Mouse (Mus musculus) myocyte (in vitro differentiated cells): Measurements from ENCODE around the gene Car2. TPM values are rescaled to one million over a fixed set of nuclear protein-coding genes. Genes with fewer than 3 reads are reported as not detected.
A peak's percentile ranks its signal among the peaks of the same experiment; 100 is the strongest.

ENCODE experiments used
- H3K27me3 ChIP-seq: one replicate; pipeline ENCODE4 v1.6.1; 2011; ENCODE audit not compliant: control insufficient read depth, insufficient read depth, insufficient read length
- H3K36me3 ChIP-seq: one replicate; pipeline ENCODE4 v1.6.1; 2011; ENCODE audit not compliant: control insufficient read depth, insufficient read depth
- H3K4me2 ChIP-seq: one replicate; pipeline ENCODE4 v1.6.1; 2011; ENCODE audit warnings: low read depth, control low read depth
- H3K4me3 ChIP-seq: one replicate; pipeline ENCODE4 v1.5.1; 2011; ENCODE audit warnings: mild to moderate bottlenecking, control low read depth, moderate library complexity
- H3K79me2 ChIP-seq: one replicate; pipeline ENCODE4 v1.6.1; 2011; ENCODE audit not compliant: control insufficient read depth, insufficient read depth
- H3ac ChIP-seq: one replicate; pipeline ENCODE4 v1.6.1; 2011; ENCODE audit not compliant: control insufficient read depth, insufficient read length
- CEBPB ChIP-seq: IDR thresholded peaks from 2 replicates; pipeline ENCODE4 v1.6.1; 2011; ENCODE audit warnings: mild to moderate bottlenecking, moderate library complexity; ENCODE audit not compliant: poor library complexity, insufficient read depth, severe bottlenecking
- E2F4 ChIP-seq: IDR thresholded peaks from one replicate; pipeline ENCODE4 v1.6.1; 2011; ENCODE audit warnings: mild to moderate bottlenecking, control low read depth, moderate library complexity; ENCODE audit not compliant: insufficient read depth
- MAX ChIP-seq: IDR thresholded peaks from one replicate; pipeline ENCODE4 v1.6.1; 2011; ENCODE audit warnings: low read depth, mild to moderate bottlenecking, control low read depth
- MYOD1 ChIP-seq, 3 experiments: IDR thresholded peaks; one replicate each; pipeline ENCODE4 v1.6.1; 2011; ENCODE audit warnings: control low read depth in 2 of 3, low read depth in 2 of 3, mild to moderate bottlenecking in 2 of 3, moderate library complexity in 1 of 3; ENCODE audit not compliant: insufficient read length in 2 of 3, control insufficient read depth in 1 of 3
- MYOG ChIP-seq, 3 experiments: IDR thresholded peaks; one replicate each; pipeline ENCODE4 v1.6.1; 2011; ENCODE audit warnings: control low read depth in 2 of 3, low read depth in 2 of 3, mild to moderate bottlenecking in 2 of 3; ENCODE audit not compliant: insufficient read length in 2 of 3, control insufficient read depth in 1 of 3, insufficient read depth in 1 of 3
- POLR2A ChIP-seq: IDR thresholded peaks from one replicate; pipeline ENCODE4 v1.6.1; 2011; ENCODE audit warnings: low read depth, mild to moderate bottlenecking, control low read depth, moderate library complexity; ENCODE audit not compliant: insufficient read length
- POLR2AphosphoS2 ChIP-seq: IDR thresholded peaks from one replicate; pipeline ENCODE4 v1.6.1; 2011; ENCODE audit warnings: low read depth, control low read depth; ENCODE audit not compliant: insufficient read length
- REST ChIP-seq: IDR thresholded peaks from one replicate; pipeline ENCODE4 v1.6.1; 2011; ENCODE audit warnings: mild to moderate bottlenecking, control low read depth, moderate library complexity; ENCODE audit not compliant: insufficient read depth, insufficient read length
- SRF ChIP-seq: IDR thresholded peaks from one replicate; pipeline ENCODE4 v1.6.1; 2011; ENCODE audit warnings: low read depth; ENCODE audit not compliant: control insufficient read depth, insufficient read length
- TCF12 ChIP-seq: IDR thresholded peaks from one replicate; pipeline ENCODE4 v1.6.1; 2011; ENCODE audit warnings: mild to moderate bottlenecking, control low read depth; ENCODE audit not compliant: poor library complexity, insufficient read depth, severe bottlenecking
- TCF3 ChIP-seq: IDR thresholded peaks from one replicate; pipeline ENCODE4 v1.6.1; 2011; ENCODE audit warnings: low read depth, control low read depth; ENCODE audit not compliant: insufficient read length
- USF1 ChIP-seq: IDR thresholded peaks from one replicate; pipeline ENCODE4 v1.6.1; 2011; ENCODE audit warnings: low read depth, mild to moderate bottlenecking, control low read depth, moderate library complexity
- polyA plus RNA-seq: library from polyadenylated mRNA; unstranded; fragments of >200 nt; fragmentation: generic; extraction: Trizol; gene quantifications from one replicate; pipeline ENCODE4 v1.2.1, GENCODE M21; 2012; ENCODE audit warnings: missing spikeins

The Car2 gene
- polyA plus RNA-seq, 1 experiment, result 5.6 TPM

DNA sequence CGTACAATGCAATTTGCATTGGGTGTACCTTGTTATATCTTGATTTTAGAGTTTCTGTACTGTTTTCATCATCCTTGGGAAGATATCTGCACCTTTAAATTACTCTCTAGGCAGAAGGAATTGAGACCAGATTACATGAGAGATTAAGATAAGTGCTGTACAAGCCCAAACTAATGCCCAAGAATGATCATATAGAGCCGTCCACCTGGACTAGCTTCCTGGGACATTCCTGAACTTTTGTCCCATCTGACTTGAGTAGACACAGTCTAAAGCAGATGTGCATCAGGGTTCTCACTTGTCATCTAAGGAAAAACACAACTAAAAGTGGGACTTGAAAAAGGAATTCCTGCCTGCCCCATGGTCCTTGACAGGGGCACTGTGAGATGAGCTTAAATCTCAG is 20.1 kb upstream of the Car2 start:
- Histone ChIP-seq H3K4me3 (no peak overlapping the region), H3K36me3 (no peaks in the 10 kb centered on the region), H3K79me2 (no peaks in the 10 kb centered on the region), H3K27me3 (no peaks in the 10 kb centered on the region), H3ac (no peak overlapping the region), H3K4me2 (no peak overlapping the region)
- TF ChIP-seq CEBPB (no peak), MYOD1 (IDR thresholded peaks at IDR 0.05; ENCODE audit: control insufficient read depth in 1 of 3, insufficient read length in 2 of 3, low read depth in 2 of 3) (no peak), MAX (no peak), REST (no peak), POLR2AphosphoS2 (no peak), MYOG (IDR thresholded peaks at IDR 0.05; ENCODE audit: control insufficient read depth in 1 of 3, insufficient read depth in 1 of 3, insufficient read length in 2 of 3, low read depth in 2 of 3) (no peak), TCF3 (no peak), TCF12 (no peak), USF1 (no peak), POLR2A (no peak), SRF (no peak), E2F4 (no peak)

DNA sequence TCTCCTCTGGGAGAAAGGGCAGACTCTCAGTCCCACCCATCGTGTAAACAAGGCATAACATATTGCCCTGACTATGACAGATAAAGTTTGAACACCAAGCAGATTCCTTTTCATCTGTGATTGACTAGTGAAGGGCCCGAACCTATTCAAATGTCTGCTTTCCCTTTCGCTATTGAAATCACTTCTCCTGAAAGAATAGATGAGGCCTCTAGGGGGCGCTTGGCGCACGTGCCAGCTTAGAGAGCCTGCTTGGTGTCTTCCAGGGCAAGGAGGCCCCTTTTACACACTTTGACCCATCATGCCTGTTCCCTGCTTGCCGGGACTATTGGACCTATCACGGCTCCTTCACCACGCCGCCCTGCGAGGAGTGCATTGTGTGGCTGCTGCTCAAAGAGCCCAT is 16.3 kb upstream of the Car2 start:
- no peak overlapping the region for H3ac ChIP-seq
- no peaks in the 10 kb centered on the region for H3K79me2 ChIP-seq
- H3K36me3 ChIP-seq, result no peaks in the 10 kb centered on the region
- TF ChIP-seq CEBPB, result no peak
- TF ChIP-seq POLR2A, result no peak
- no peak for TF ChIP-seq TCF12
- TF ChIP-seq POLR2AphosphoS2, result no peak
- TF ChIP-seq REST, result no peak
- TF ChIP-seq TCF3, result no peak
- no peak for TF ChIP-seq USF1
- no peak for TF ChIP-seq MYOD1 (IDR thresholded peaks at IDR 0.05; ENCODE audit: control insufficient read depth in 1 of 3, insufficient read length in 2 of 3, low read depth in 2 of 3)
- TF ChIP-seq E2F4, result no peak
- no peak for TF ChIP-seq SRF
- no peak for TF ChIP-seq MYOG (IDR thresholded peaks at IDR 0.05; ENCODE audit: control insufficient read depth in 1 of 3, insufficient read depth in 1 of 3, insufficient read length in 2 of 3, low read depth in 2 of 3)
- no peak for TF ChIP-seq MAX
- H3K4me2 ChIP-seq, result peak overlapping the region; percentile 59
- no peaks in the 10 kb centered on the region for H3K27me3 ChIP-seq
- peak overlapping the region; percentile 1 for H3K4me3 ChIP-seq

DNA sequence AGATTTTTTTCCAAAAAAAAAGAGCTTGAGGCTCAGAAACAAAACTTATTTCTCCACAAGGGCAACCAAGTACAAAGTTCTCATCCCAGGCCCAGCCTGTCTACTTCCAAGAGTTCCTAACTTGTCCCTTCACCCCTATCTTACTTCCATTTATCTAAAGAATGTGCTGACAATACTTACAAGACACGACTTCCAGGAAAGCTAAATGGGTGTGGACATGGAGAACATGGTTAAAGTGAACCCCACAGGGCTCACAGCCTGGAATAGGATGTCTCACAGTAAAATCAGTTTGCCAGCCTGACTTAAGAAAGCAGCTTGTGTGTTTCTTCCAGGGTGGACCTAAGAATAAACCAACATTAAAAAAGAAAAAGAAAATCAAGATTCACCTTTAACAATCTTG is 15.5 kb upstream of the Car2 start:
- H3K79me2 ChIP-seq, result no peaks in the 10 kb centered on the region
- no peak overlapping the region for H3ac ChIP-seq
- H3K36me3 ChIP-seq, result no peaks in the 10 kb centered on the region
- TF ChIP-seq TCF3 (no peak), E2F4 (no peak), TCF12 (no peak), MYOG (IDR thresholded peaks at IDR 0.05; ENCODE audit: control insufficient read depth in 1 of 3, insufficient read depth in 1 of 3, insufficient read length in 2 of 3, low read depth in 2 of 3) (no peak), POLR2A (no peak), POLR2AphosphoS2 (no peak), SRF (no peak), MAX (no peak), MYOD1 (IDR thresholded peaks at IDR 0.05; ENCODE audit: control insufficient read depth in 1 of 3, insufficient read length in 2 of 3, low read depth in 2 of 3) (no peak), USF1 (no peak), REST (no peak), CEBPB (no peak)
- H3K27me3 ChIP-seq, result no peaks in the 10 kb centered on the region
- H3K4me2 ChIP-seq, result no peak overlapping the region
- H3K4me3 ChIP-seq, result no peak overlapping the region

DNA sequence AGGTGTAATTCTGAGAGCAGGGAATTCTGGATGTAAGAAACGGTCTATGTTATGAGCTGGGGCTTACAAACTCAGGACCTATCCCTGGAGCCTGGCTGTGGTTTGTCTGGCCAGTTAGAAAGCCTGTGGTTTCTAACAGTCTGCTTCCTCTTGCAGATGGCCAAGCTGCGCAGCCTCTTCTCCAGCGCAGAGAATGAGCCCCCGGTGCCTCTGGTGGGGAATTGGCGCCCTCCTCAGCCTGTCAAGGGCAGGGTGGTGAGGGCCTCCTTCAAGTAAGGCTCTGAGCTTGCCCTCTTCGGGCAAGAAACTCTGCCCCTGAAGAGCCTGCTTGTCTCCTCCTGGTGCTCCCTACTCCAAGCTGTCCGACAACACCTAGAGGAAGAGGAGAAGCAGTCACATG is 14.7 kb upstream of the Car2 start:
- H3K4me3 ChIP-seq, result no peak overlapping the region
- H3ac ChIP-seq, result no peak overlapping the region
- TF ChIP-seq E2F4, result no peak
- TF ChIP-seq MYOG (IDR thresholded peaks at IDR 0.05; ENCODE audit: control insufficient read depth in 1 of 3, insufficient read depth in 1 of 3, insufficient read length in 2 of 3, low read depth in 2 of 3), result no peak
- TF ChIP-seq MYOD1 (IDR thresholded peaks at IDR 0.05; ENCODE audit: control insufficient read depth in 1 of 3, insufficient read length in 2 of 3, low read depth in 2 of 3), result no peak
- TF ChIP-seq TCF12, result no peak
- TF ChIP-seq USF1, result no peak
- TF ChIP-seq POLR2A, result no peak
- no peak for TF ChIP-seq MAX
- no peak for TF ChIP-seq CEBPB
- TF ChIP-seq REST, result no peak
- TF ChIP-seq POLR2AphosphoS2, result no peak
- no peak overlapping the region for H3K4me2 ChIP-seq
- no peaks in the 10 kb centered on the region for H3K79me2 ChIP-seq
- H3K27me3 ChIP-seq, result no peaks in the 10 kb centered on the region
- H3K36me3 ChIP-seq, result no peaks in the 10 kb centered on the region
